Mouse (Mus musculus): ENCODE measurements around the gene Gm48551. TPM values are rescaled to one million over a fixed set of nuclear protein-coding genes. Genes with fewer than 3 reads are reported as not detected.
A peak's percentile ranks its signal among the peaks of the same experiment; 100 is the strongest.

Gene Gm48551
- polyA plus RNA-seq, 1 experiment from 2014 or later: 1.9 TPM

DNA sequence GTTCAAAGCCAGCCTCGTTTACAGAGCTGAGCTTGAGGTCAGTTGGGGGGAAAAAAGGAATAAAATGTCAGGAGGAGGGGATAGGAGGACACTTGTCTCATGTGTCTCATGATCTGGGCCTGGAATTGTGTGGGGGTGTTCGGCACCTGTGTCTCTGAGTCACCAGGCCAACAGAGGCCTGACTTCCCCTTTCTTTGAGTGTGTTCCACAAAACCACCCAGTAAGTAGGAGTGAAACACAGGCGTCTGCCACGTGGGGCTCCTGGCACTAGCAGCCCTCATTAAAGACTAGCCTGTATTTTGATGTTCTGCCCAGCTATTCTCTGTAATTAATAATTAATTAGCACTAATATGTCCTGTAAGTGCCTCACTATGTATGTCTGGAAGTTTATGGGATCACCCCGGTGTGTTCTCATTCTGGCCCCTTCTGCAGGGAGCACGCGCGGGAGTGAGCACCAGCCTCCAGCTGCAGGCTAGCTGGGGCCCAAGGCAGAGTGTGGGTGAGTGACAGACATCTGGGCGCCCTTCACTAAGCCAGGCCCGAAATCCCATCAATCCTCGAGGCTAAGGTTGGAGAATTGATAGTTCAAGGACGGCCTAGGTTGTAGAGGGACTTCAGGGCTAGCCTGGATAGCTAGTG is 27.8 kb upstream of the Gm48551 start:
- no peak for ATAC-seq (replicated peaks; ENCODE audit: low FRiP score)
- Histone ChIP-seq H3K9me3 (ENCODE audit: control insufficient read depth, low read length) (no peaks in the 10 kb centered on the region), H3K4me1 (replicated peaks; ENCODE audit: control insufficient read depth, insufficient read depth, low read length) (peaks cover 76% of the 10 kb centered on the region), H3K27me3 (replicated peaks; ENCODE audit: control insufficient read depth, insufficient read depth, low read length) (no peaks in the 10 kb centered on the region), H3K4me3 (ENCODE audit: low read depth, low read length) (peak overlapping the region; percentile 94), H3K4me2 (peak overlapping the region; percentile 99), H3K27ac (ENCODE audit: low read depth, low read length) (peak overlapping the region; percentile 66; the same call in 1 of the 2 replicates), H3K9ac (ENCODE audit: low read depth, low read length) (peak overlapping the region; percentile 54), H3K36me3 (ENCODE audit: control insufficient read depth, insufficient read depth, low read length) (peaks cover 10% of the 10 kb centered on the region; the same call in 1 of the 2 replicates)
- no peak for DNase-seq (ENCODE audit: low spot score)
- 36% methylated on average over 12 of the region's 12 CpGs for WGBS

DNA sequence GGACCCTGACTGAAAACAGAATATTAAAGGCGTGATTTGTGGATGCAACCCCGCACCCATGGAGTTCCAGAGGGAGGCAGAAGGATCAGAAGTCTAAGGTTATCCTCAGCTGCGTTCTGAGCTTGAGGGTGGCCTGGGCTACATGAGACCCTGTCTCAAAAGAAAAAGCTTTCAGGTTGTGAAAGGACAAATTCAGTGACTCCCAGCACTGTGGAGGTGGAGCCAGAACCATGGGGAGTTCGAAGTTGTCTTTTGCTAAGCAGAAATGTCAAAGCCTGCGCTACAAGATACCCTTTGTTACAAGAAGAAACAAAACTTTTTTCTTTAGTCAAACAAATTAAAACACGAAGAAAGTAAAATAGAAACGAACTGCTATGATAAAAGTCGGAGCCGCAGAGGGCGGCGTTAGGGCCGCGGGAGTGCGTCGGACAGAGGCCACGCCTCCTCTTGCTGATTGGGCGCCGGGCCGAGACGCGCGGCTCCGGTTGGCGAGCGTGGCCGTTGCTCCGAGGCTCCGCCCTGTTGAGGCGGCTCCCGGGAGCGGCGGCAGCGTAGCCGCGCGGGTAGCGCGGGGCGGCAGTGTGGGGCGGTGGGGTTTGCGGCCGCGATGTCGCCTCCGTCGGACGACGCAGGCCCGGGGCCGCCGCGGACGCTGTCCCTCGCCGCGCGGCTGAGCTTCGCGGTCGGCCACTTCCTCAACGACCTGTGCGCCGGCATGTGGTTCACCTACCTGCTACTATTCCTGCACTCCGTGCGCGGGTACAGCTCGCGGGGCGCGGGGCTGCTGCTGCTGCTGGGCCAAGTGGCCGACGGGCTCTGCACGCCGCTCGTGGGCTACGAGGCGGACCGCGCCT is 27.0 kb upstream of the Gm48551 start, which contains the start of gene Mfsd12:
Gene Mfsd12 (plus strand): TSS at position 501 of the 854 bp plus-strand sequence.
- peak; percentile 85 for ATAC-seq (replicated peaks; ENCODE audit: low FRiP score)
- Histone ChIP-seq H3K4me2 (peak within 1 kb of the TSS; percentile 99), H3K4me1 (replicated peaks; ENCODE audit: control insufficient read depth, insufficient read depth, low read length) (peaks cover 76% of the 10 kb centered on the region)

DNA sequence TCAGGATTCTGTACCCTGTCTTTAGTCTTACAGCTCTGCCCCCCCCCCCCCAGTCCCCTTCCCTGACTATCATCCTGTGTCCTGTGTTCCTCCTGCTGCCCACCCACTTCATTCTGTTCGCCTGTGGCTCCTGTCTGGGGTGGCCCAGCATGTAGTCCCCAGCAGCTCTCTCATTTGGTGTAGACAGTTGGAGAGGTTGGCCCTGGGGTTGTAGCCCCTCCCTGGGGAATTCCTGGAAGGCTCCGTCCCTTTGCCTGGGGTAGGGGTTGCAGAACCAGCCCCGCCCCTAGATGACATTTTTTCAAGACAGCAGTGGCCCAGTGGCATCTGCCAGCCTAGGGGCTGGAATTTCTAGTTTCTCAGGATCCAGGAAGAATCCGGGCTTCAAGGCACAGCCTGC is 26.1 kb upstream of the Gm48551 start:
- peak overlapping the region; percentile 90 for H3K9ac ChIP-seq (ENCODE audit: low read depth, low read length)
- peak overlapping the region; percentile 83 for H3K27ac ChIP-seq (ENCODE audit: low read depth, low read length)
- H3K4me3 ChIP-seq (ENCODE audit: low read depth, low read length): peak overlapping the region; percentile 94
- DNase-seq (ENCODE audit: low spot score) (no peak), ATAC-seq (replicated peaks; ENCODE audit: low FRiP score) (no peak)
- H3K4me2 ChIP-seq: peak overlapping the region; percentile 99
- 26% methylated on average over 4 of the region's 4 CpGs for WGBS
- H3K36me3 ChIP-seq (ENCODE audit: control insufficient read depth, insufficient read depth, low read length): peaks cover 13% of the 10 kb centered on the region; the same call in 1 of the 2 replicates
- no peaks in the 10 kb centered on the region for H3K9me3 ChIP-seq (ENCODE audit: control insufficient read depth, low read length)
- no peaks in the 10 kb centered on the region for H3K27me3 ChIP-seq (replicated peaks; ENCODE audit: control insufficient read depth, insufficient read depth, low read length)
- peaks cover 78% of the 10 kb centered on the region for H3K4me1 ChIP-seq (replicated peaks; ENCODE audit: control insufficient read depth, insufficient read depth, low read length)

More for the DNA sequence above, 27.0 kb upstream of the Gm48551 start, which contains the start of gene Mfsd12:
- Histone ChIP-seq H3K36me3 (ENCODE audit: control insufficient read depth, insufficient read depth, low read length) (peaks cover 10% of the 10 kb centered on the region; the same call in 1 of the 2 replicates), H3K9ac (ENCODE audit: low read depth, low read length) (peak within 1 kb of the TSS; percentile 90), H3K27me3 (replicated peaks; ENCODE audit: control insufficient read depth, insufficient read depth, low read length) (no peaks in the 10 kb centered on the region), H3K9me3 (ENCODE audit: control insufficient read depth, low read length) (no peaks in the 10 kb centered on the region), H3K27ac (ENCODE audit: low read depth, low read length) (peak within 1 kb of the TSS; percentile 83), H3K4me3 (ENCODE audit: low read depth, low read length) (peak within 1 kb of the TSS; percentile 94)
- peak; percentile 85 for DNase-seq (ENCODE audit: low spot score)
- WGBS: 2% methylated on average over 76 of the region's 79 CpGs

DNA sequence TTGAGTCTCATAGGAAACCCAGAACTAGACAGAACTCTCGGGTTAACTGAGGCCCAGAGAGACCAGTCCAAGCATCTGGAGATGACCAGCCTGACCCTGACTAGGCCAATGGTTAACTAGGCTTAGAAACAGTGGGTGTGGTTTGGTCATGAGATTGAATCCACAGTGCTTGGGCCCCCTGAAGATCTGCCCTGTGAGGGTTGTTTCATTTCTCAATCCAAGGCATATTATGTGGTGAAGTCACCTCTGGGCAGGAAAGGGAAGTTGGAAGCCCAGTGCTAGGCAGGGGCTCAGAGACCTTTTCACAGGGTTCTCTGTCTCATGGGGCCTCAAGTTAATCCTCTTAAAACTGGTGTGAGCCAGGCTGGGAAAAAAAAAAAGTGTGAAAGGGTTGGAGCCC is 25.4 kb upstream of the Gm48551 start:
- H3K4me2 ChIP-seq: peak overlapping the region; percentile 99
- peaks cover 84% of the 10 kb centered on the region for H3K4me1 ChIP-seq (replicated peaks; ENCODE audit: control insufficient read depth, insufficient read depth, low read length)
- DNase-seq (ENCODE audit: low spot score): no peak
- H3K27ac ChIP-seq (ENCODE audit: low read depth, low read length): peak overlapping the region; percentile 77
- no peak for ATAC-seq (replicated peaks; ENCODE audit: low FRiP score)
- peak overlapping the region; percentile 90 for H3K9ac ChIP-seq (ENCODE audit: low read depth, low read length)
- no peaks in the 10 kb centered on the region for H3K27me3 ChIP-seq (replicated peaks; ENCODE audit: control insufficient read depth, insufficient read depth, low read length)
- WGBS: 37% methylated on average over 1 of the region's 1 CpGs
- H3K4me3 ChIP-seq (ENCODE audit: low read depth, low read length): peak overlapping the region; percentile 94
- peaks cover 16% of the 10 kb centered on the region; the same call in 1 of the 2 replicates for H3K36me3 ChIP-seq (ENCODE audit: control insufficient read depth, insufficient read depth, low read length)
- H3K9me3 ChIP-seq (ENCODE audit: control insufficient read depth, low read length): no peaks in the 10 kb centered on the region

DNA sequence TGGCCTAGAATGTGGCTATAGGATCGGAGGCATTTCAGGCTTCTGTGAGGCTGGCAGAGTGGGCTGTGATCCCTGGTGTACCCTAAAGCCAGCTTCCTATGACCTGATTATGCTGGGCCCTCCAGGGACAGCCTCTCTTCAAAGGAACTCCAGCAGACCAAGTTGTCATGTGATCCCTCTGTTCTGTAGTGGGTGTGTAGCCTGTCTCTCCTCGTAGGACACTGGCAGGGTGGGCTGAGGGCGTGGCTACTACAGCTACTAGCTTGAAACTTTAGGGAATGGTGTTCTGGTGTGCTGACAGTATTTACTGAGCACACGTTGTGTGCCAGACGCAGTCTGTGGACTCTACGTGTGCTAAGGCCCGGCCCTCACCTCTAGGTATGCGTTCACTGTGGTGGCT is 23.5 kb upstream of the Gm48551 start:
- peak overlapping the region; percentile 2 for H3K4me2 ChIP-seq
- no peaks in the 10 kb centered on the region for H3K9me3 ChIP-seq (ENCODE audit: control insufficient read depth, low read length)
- peaks cover 90% of the 10 kb centered on the region for H3K4me1 ChIP-seq (replicated peaks; ENCODE audit: control insufficient read depth, insufficient read depth, low read length)
- H3K36me3 ChIP-seq (ENCODE audit: control insufficient read depth, insufficient read depth, low read length): peaks cover 16% of the 10 kb centered on the region; the same call in 1 of the 2 replicates
- no peak overlapping the region for H3K4me3 ChIP-seq (ENCODE audit: low read depth, low read length)
- ATAC-seq (replicated peaks; ENCODE audit: low FRiP score) (no peak), DNase-seq (ENCODE audit: low spot score) (no peak)
- peak overlapping the region; percentile 0 for H3K9ac ChIP-seq (ENCODE audit: low read depth, low read length)
- 69% methylated on average over 8 of the region's 8 CpGs for WGBS
- peak overlapping the region; percentile 47; the same call in 1 of the 2 replicates for H3K27ac ChIP-seq (ENCODE audit: low read depth, low read length)
- no peaks in the 10 kb centered on the region for H3K27me3 ChIP-seq (replicated peaks; ENCODE audit: control insufficient read depth, insufficient read depth, low read length)

DNA sequence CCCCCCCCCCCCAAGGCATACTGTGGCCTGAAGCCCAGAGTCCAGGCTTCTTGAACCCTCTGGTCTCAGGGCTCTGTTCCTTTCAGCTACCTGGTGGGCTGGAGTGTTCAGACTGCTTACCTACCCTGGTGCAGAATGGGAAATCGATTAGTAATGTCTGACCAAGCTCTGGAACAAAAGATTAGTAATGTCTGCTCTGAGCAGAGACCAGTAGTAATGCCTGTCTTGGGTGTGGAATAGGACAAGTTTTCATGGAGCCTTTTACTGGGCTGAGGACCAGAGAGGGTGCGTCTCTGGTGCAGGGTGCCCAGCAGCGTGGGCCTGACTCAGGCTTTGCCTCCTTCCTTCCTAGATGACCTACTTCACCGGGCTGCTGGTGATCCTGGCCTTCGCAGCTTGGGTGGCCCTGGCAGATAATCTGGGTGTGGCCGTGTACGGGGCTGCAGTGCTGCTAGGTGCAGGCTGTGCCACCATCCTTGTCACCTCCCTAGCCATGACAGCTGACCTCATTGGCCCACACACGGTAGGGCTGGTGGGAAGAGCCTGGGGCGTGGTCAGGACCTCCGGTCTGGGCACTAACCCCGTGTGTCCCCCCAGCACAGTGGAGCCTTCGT is 21.8 kb upstream of the Gm48551 start:
- Histone ChIP-seq H3K9ac (ENCODE audit: low read depth, low read length) (peak overlapping the region; percentile 32; the same call in 1 of the 2 replicates), H3K27me3 (replicated peaks; ENCODE audit: control insufficient read depth, insufficient read depth, low read length) (no peaks in the 10 kb centered on the region), H3K9me3 (ENCODE audit: control insufficient read depth, low read length) (no peaks in the 10 kb centered on the region), H3K27ac (ENCODE audit: low read depth, low read length) (peak overlapping the region; percentile 70), H3K4me1 (replicated peaks; ENCODE audit: control insufficient read depth, insufficient read depth, low read length) (peaks cover 78% of the 10 kb centered on the region), H3K36me3 (ENCODE audit: control insufficient read depth, insufficient read depth, low read length) (peaks cover 22% of the 10 kb centered on the region; the same call in 1 of the 2 replicates), H3K4me2 (peak overlapping the region; percentile 61), H3K4me3 (ENCODE audit: low read depth, low read length) (peak overlapping the region; percentile 16)
- ATAC-seq (replicated peaks; ENCODE audit: low FRiP score) (peak; percentile 79), DNase-seq (ENCODE audit: low spot score) (no peak)
- WGBS: 49% methylated on average over 12 of the region's 12 CpGs

DNA sequence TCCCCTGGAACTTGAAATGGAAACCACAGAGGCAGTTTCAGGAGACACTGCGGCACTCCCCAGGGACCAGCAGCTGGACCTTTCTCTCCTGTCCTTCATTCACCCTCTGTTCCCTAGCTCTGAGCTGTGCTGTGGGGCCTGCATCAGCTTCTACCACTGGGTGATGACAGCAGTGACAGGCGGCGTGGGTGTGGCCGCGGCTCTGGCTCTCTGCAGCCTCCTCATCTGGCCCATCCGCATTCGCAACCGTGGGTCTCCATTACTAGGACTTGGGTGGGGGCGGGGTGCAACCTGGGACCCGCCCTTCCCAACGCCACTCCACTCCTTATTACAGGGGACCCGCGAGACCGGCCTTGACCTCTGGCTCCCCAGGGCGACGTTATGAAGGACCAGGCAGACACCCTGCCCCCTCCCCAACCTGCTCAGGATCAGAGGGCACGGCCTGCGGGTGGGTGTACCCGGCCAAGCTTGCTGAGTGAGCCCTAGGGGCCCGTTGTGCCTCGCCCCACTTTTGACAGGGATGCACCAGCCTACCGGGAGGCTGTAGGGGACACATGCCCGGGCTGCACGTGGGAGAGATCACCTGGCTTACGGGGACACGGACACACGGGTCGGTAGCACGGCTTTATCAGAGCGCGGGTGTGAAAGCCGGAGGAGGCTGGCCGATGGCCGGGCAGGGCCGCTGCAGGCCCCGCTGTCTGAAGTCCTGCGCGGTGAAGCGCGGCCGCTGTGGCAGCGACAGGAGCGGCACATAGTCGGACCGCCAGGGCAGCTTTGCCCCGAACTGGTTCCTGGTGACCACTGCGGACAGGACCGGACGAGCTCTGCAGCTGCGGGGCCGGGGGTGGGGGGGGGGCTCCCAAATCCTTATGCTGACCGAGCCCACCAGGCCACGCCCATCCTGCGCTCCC is 20.6 kb upstream of the Gm48551 start:
- Histone ChIP-seq H3K36me3 (ENCODE audit: control insufficient read depth, insufficient read depth, low read length) (peaks cover 35% of the 10 kb centered on the region), H3K27ac (ENCODE audit: low read depth, low read length) (peak overlapping the region; percentile 70), H3K4me1 (replicated peaks; ENCODE audit: control insufficient read depth, insufficient read depth, low read length) (peaks cover 67% of the 10 kb centered on the region), H3K4me3 (ENCODE audit: low read depth, low read length) (peak overlapping the region; percentile 18), H3K4me2 (peak overlapping the region; percentile 61), H3K9me3 (ENCODE audit: control insufficient read depth, low read length) (no peaks in the 10 kb centered on the region), H3K27me3 (replicated peaks; ENCODE audit: control insufficient read depth, insufficient read depth, low read length) (no peaks in the 10 kb centered on the region), H3K9ac (ENCODE audit: low read depth, low read length) (peak overlapping the region; percentile 32)
- no peak for DNase-seq (ENCODE audit: low spot score)
- WGBS: 28% methylated on average over 54 of the region's 54 CpGs
- ATAC-seq (replicated peaks; ENCODE audit: low FRiP score): peak; percentile 27; the same call in 1 of the 2 replicates

Measured in liver, embryonic 11.5 days (tissue).